Mouse (Mus musculus) left cerebral cortex, adult 2 months (tissue): ENCODE results near the gene Zc2hc1b. TPM values are rescaled to one million over a fixed set of nuclear protein-coding genes. Genes with fewer than 3 reads are reported as not detected.
A peak's percentile ranks its signal among the peaks of the same experiment; 100 is the strongest.

Source experiments
- DNase-seq, 2 experiments: peaks; one replicate each; pipeline ENCODE4 v3.0.0; 2021 to 2022; ENCODE audit warnings: low spot score in 2 of 2, mixed read lengths in 1 of 2; ENCODE audit errors: extremely low spot score in 1 of 2
- H3K27ac ChIP-seq: fragments of 200-600 bp; 2 replicates; pipeline ENCODE4 v1.8.1; 2022
- H3K4me3 ChIP-seq: fragments of 200-600 bp; 2 replicates; pipeline ENCODE4 v1.8.1; 2022
- CTCF ChIP-seq: fragments of 200-600 bp; IDR thresholded peaks from 2 replicates; pipeline ENCODE4 v1.8.1; 2022; ENCODE audit warnings: antibody characterized with exemption, mild to moderate bottlenecking, moderate library complexity
- intact Hi-C: fragments of 180-260 bp; cut with DNase I; formaldehyde crosslinking; loops from one replicate; pipeline ENCODE4 v1.15.1; 2025
- total RNA-seq, 2 experiments: library from RNA; stranded (reverse); gene quantifications; 2 replicates each; pipeline ENCODE4 v1.2.3; 2021

Zc2hc1b gene
- total RNA-seq, 2 experiments from 2014 or later = not detected

DNA sequence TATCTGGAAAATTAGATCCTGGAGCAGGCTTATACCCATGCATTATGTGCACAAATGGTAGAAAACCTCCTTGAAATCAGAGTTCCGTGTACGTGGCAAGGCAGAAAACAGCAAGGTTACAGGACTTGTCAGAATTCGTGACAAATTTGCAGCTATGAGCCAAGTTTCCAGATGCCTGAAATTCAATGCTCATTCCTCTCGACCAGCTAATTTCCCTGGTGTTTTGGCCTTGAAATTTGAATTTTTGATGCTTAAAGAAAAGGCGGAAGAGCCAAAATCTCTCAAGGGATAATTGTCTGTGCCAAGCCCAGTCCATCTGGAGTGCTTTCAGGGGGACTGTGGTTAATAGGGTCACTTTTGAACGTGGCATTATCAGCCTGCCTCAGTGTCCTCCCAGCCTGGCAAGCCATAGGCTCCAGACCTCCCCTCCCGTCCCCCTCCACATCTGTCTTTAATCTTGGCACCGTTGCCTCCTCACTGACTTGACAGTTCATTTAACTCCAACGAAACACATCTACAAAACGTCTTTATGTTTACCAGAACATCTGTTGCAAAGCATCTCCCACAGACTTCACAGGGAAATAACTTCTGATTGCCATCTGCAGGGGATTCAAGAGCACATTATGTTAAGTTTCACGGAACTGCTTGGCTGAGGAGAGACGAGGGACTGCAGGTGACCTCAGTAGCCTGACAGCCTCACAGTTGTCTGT, 6.9 kb downstream of the Zc2hc1b start:
- DNase-seq = no peak
- no peak overlapping the region for H3K27ac ChIP-seq
- no peak for TF ChIP-seq CTCF
- intact Hi-C loops = no loop called here
- H3K4me3 ChIP-seq = no peak overlapping the region

DNA sequence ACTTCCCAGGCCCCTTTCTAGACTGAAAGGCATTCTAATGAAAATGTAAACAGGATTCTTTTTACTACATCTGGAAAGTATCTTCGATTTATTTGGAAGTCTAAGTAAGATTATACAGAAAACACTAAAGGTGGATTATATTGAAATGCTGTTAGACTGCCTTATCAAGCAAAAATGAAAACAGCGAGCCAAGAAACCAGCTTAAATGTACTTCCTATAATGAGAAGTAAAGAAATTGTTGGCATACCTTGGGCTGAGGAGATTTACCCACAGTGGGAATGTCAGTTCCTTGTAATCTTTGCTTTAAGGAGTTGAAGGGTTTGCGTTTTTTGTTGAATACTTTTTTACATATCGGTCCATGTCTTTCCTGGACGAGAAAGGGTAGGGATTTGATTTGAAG, 9.4 kb downstream of the Zc2hc1b start:
- TF ChIP-seq CTCF = no peak
- H3K4me3 ChIP-seq = no peak overlapping the region
- DNase-seq = no peak
- H3K27ac ChIP-seq = no peak overlapping the region
- intact Hi-C loops = no loop called here

DNA sequence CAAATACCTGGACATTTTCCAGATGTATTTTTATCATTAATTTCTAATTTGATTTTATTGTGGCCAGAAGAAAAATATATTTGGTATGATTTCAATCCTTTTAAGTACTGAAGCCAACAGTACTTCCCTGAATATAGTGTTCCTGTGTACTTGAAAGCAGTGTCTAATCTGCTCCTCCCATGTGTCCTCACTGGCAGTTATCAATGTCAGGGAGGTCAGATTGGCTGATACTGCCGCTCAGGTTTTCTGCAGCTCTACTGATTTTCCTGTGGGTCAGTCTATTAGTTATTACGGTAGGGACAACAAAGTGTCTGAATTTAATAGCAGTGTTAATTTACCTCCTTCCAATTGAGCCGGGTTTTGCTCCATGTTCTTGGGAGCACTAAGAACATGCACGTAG, 15.8 kb downstream of the Zc2hc1b start:
- no peak for TF ChIP-seq CTCF
- intact Hi-C loops = no loop called here
- no peak overlapping the region for H3K27ac ChIP-seq
- no peak overlapping the region for H3K4me3 ChIP-seq
- no peak for DNase-seq

DNA sequence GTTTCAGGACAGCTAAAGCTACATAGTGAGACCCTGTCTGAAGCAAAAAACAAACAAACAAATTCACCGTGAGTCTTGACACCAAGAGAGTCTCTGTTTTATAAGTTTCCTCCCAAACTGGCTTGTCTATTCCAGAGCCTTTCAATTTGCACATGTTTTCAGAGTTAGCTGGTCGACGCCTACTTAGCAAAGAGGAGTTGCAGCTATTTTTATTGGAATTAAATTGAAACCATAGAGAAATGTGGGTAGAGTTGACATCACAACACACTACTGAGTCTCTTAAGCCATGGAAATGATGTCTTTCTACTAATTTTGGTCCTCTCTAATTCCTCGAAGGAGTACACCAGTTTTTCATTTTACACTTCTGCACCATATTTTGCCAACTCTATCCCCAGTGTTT, 16.9 kb downstream of the Zc2hc1b start:
- no peak overlapping the region for H3K4me3 ChIP-seq
- TF ChIP-seq CTCF = no peak
- intact Hi-C loops = no loop called here
- no peak overlapping the region for H3K27ac ChIP-seq
- no peak for DNase-seq

- DNase-seq = no peak
- TF ChIP-seq CTCF = no peak
- intact Hi-C loops = no loop called here
- no peak overlapping the region for H3K27ac ChIP-seq
- no peak overlapping the region for H3K4me3 ChIP-seq
Measured at GRCm38 (mm10) chr10:13155377-13155776, 22.4 kb downstream of the Zc2hc1b start.

- no peak overlapping the region for H3K4me3 ChIP-seq
- H3K27ac ChIP-seq = no peak overlapping the region
- DNase-seq = no peak
- no peak for TF ChIP-seq CTCF
- intact Hi-C loops = no loop called here
Measured at GRCm38 (mm10) chr10:13152811-13153364, 24.9 kb downstream of the Zc2hc1b start.

DNA sequence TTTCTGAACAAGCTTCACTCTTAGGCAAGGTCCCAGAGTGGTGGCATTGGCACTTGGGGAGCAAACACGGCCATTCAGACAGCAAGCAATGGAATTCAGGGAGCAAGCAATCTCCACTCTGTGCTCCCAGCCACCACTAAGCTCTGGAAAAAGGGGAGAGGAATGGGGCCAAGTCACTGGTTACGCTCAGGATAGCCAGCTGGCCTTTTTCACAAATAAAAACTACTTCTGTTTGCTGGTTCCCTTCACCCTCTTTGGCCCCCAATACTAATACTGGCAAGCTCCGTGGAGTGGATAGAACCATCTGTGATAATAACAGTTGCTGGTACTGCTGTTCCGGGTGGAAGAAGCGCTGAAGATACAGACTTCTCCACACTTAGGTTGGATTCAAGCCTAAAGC, 26.5 kb downstream of the Zc2hc1b start:
- Histone ChIP-seq H3K27ac (no peak overlapping the region), H3K4me3 (no peak overlapping the region)
- no peak for TF ChIP-seq CTCF
- intact Hi-C loops = no loop called here
- peak in 1 of 2 experiments; percentile 12 for DNase-seq

GRCm38 (mm10) chr10:13150435-13150834, 27.4 kb downstream of the Zc2hc1b start:
- Histone ChIP-seq H3K4me3 (no peak overlapping the region), H3K27ac (no peak overlapping the region)
- no peak for DNase-seq
- intact Hi-C loops = no loop called here
- TF ChIP-seq CTCF = no peak

DNA sequence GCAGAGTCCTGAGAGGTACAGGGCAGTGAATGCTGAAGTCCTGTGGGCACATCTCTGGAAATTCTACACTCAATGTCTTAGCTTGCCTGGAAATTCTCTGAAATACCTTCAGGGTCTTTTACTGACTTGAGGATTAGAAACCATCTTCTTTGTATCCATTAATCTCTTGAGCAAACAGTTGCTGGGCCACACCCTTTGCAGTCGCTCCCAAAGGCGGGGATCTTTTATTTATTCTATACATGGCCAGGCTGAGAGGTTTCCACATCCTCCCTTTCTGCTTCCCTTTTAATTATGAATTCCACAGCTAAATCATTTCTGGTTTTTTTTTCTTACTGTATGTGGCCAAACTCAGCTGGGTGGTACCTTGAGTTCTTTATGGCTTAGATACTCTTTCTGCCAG, 37.4 kb downstream of the Zc2hc1b start:
- intact Hi-C loops = no loop called here

DNA sequence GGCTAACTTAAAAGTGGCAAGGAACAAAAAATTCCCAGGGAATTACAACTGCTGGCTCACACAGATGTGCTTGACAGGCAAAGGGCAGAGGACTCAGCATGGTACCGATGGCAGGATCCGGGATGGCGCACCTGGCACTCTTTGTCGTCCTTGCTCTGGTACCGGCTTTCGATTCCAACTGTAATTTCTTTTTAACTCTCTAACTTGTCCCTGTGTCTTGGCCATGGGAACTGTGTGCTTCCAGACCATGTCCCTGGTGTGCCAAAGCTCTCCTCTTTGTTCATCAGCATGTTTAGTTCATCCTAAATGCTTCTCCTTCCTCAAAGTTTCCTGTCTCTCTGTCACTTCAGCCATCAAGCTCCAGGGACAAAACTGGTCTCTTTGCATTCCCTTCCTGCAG, 39.9 kb downstream of the Zc2hc1b start:
- intact Hi-C loops = no loop called here
- TF ChIP-seq CTCF = no peak
- H3K27ac ChIP-seq = no peak overlapping the region
- DNase-seq = no peak
- no peak overlapping the region for H3K4me3 ChIP-seq

More for the DNA sequence above, 37.4 kb downstream of the Zc2hc1b start:
- no peak for TF ChIP-seq CTCF
- DNase-seq = no peak
- no peak overlapping the region for H3K4me3 ChIP-seq
- H3K27ac ChIP-seq = no peak overlapping the region

- no peak for TF ChIP-seq CTCF
- intact Hi-C loops = no loop called here
Measured at GRCm38 (mm10) chr10:13135751-13136150, 42.1 kb downstream of the Zc2hc1b start.

GRCm38 (mm10) chr10:13135276-13135675, 42.5 kb downstream of the Zc2hc1b start:
- H3K27ac ChIP-seq = no peak overlapping the region
- no peak for DNase-seq
- no peak for TF ChIP-seq CTCF
- no peak overlapping the region for H3K4me3 ChIP-seq
- intact Hi-C loops = no loop called here

More at GRCm38 (mm10) chr10:13135751-13136150, 42.1 kb downstream of the Zc2hc1b start:
- Histone ChIP-seq H3K27ac (no peak overlapping the region), H3K4me3 (no peak overlapping the region)
- no peak for DNase-seq

DNA sequence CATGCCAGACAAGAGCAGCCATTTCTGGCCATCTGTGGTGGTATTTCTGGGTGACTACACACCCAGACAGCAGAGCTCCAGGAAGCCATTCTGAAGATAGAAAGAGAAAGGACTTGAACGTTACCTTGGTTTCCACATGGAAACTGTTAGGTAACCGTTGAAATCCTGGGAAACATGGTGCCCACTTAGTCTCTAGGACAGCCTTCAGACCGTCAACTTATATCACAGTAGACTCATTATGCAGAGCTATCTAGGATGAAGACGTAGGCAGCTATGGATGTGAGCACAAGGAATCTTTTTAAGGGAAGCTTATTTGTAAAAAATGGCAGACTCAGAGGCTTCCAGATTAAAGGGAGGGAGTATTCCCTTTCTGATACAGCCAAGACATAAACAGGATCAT, 44.0 kb downstream of the Zc2hc1b start:
- no peak overlapping the region for H3K4me3 ChIP-seq
- intact Hi-C loops = no loop called here
- no peak for DNase-seq
- TF ChIP-seq CTCF = no peak
- H3K27ac ChIP-seq = no peak overlapping the region
